Mouse (Mus musculus) MEL (cell line): ENCODE data around the gene Anp32e. TPM values are rescaled to one million over a fixed set of nuclear protein-coding genes. Genes with fewer than 3 reads are reported as not detected.

Experiments used
- DNase-seq: peaks from one replicate; pipeline ENCODE4 v3.0.0; 2011; ENCODE audit warnings: low read depth, low spot score
- H3K27ac ChIP-seq: 2 replicates; pipeline ENCODE4 v1.5.1; 2012; ENCODE audit warnings: low read depth, mild to moderate bottlenecking, control low read depth, low read length, moderate library complexity; ENCODE audit not compliant: control insufficient read depth
- H3K27me3 ChIP-seq, 2 experiments: fragments of 150-350 bp in 1 of 2; sonication (generic) in 1 of 2; 2 replicates each; pipeline ENCODE4 v1.6.1; 2012; ENCODE audit warnings: low read length in 2 of 2, mild to moderate bottlenecking in 2 of 2, improper control_type of control experiment in 1 of 2, moderate library complexity in 1 of 2; ENCODE audit not compliant: insufficient read depth in 2 of 2, control insufficient read depth in 1 of 2
- H3K36me3 ChIP-seq, 2 experiments: 2 replicates each; pipeline ENCODE4 v1.6.1; 2012 to 2014; ENCODE audit warnings: low read length in 2 of 2, improper control_type of control experiment in 1 of 2, inconsistent platforms in 1 of 2, mild to moderate bottlenecking in 1 of 2; ENCODE audit not compliant: insufficient read depth in 2 of 2, control insufficient read depth in 1 of 2
- H3K4me1 ChIP-seq, 2 experiments: fragments of 150-350 bp in 1 of 2; sonication (generic) in 1 of 2; 2 replicates each; pipeline ENCODE4 v1.6.1; 2012; ENCODE audit warnings: low read length in 2 of 2, improper control_type of control experiment in 1 of 2, mild to moderate bottlenecking in 1 of 2; ENCODE audit not compliant: insufficient read depth in 2 of 2, control insufficient read depth in 1 of 2
- H3K4me3 ChIP-seq, 2 experiments: fragments of 150-350 bp in 1 of 2; sonication (generic) in 1 of 2; 2 replicates each; pipeline ENCODE4 v1.5.1; 2012; ENCODE audit warnings: low read depth in 2 of 2, low read length in 2 of 2, mild to moderate bottlenecking in 2 of 2, moderate library complexity in 2 of 2, control low read depth in 1 of 2, improper control_type of control experiment in 1 of 2; ENCODE audit not compliant: control insufficient read depth in 1 of 2, insufficient read depth in 1 of 2
- H3K79me2 ChIP-seq: 2 replicates; pipeline ENCODE4 v1.6.1; 2012; ENCODE audit warnings: mild to moderate bottlenecking, low read length, moderate library complexity; ENCODE audit not compliant: control insufficient read depth, poor library complexity, insufficient read depth
- H3K9ac ChIP-seq: 2 replicates; pipeline ENCODE4 v1.6.1; 2012; ENCODE audit warnings: low read depth, mild to moderate bottlenecking, control low read depth, low read length, moderate library complexity; ENCODE audit not compliant: control insufficient read depth, poor library complexity, severe bottlenecking
- H3K9me3 ChIP-seq: fragments of 150-350 bp; sonication (generic); replicated peaks from 2 replicates; pipeline ENCODE4 v1.6.1; 2012; ENCODE audit warnings: mild to moderate bottlenecking, low read length, improper control_type of control experiment, moderate library complexity; ENCODE audit not compliant: insufficient read depth
- CHD1 ChIP-seq: IDR thresholded peaks from 2 replicates; pipeline ENCODE4 v1.6.1; 2012; ENCODE audit warnings: low read depth, mild to moderate bottlenecking, inconsistent platforms, low read length, improper control_type of control experiment
- CHD2 ChIP-seq: IDR thresholded peaks from 2 replicates; pipeline ENCODE4 v1.6.1; 2011; ENCODE audit warnings: low read length, improper control_type of control experiment
- CTCF ChIP-seq, 3 experiments: IDR thresholded peaks in 2 of 3; conservative IDR thresholded peaks in 1 of 3; 2 replicates each; pipeline ENCODE4 v1.5.1; 2011 to 2012; ENCODE audit warnings: low read length in 3 of 3, low read depth in 2 of 3, mild to moderate bottlenecking in 2 of 3, improper control_type of control experiment in 1 of 3, inconsistent platforms in 1 of 3, mixed read lengths in 1 of 3, moderate library complexity in 1 of 3; ENCODE audit not compliant: control insufficient read depth in 1 of 3, insufficient read depth in 1 of 3, poor library complexity in 1 of 3, severe bottlenecking in 1 of 3
- GABPA ChIP-seq: IDR thresholded peaks from 2 replicates; pipeline ENCODE4 v1.6.1; 2012; ENCODE audit warnings: low read depth, mild to moderate bottlenecking, inconsistent platforms, low read length, improper control_type of control experiment, moderate library complexity
- HCFC1 ChIP-seq: IDR thresholded peaks from 2 replicates; pipeline ENCODE4 v1.6.1; 2012; ENCODE audit warnings: low read depth, mild to moderate bottlenecking, inconsistent platforms, low read length, improper control_type of control experiment, moderate library complexity
- MAFK ChIP-seq: IDR thresholded peaks from 2 replicates; pipeline ENCODE4 v1.6.1; 2011; ENCODE audit warnings: low read depth, mild to moderate bottlenecking, low read length, improper control_type of control experiment, borderline replicate concordance
- MEF2A ChIP-seq: IDR thresholded peaks from 2 replicates; pipeline ENCODE4 v1.6.1; 2014; ENCODE audit warnings: low read depth, mild to moderate bottlenecking, inconsistent platforms, low read length, improper control_type of control experiment; ENCODE audit not compliant: poor library complexity, insufficient replicate concordance, severe bottlenecking; ENCODE audit errors: extremely low read depth
- MYB ChIP-seq: IDR thresholded peaks from 2 replicates; pipeline ENCODE4 v1.6.1; 2011; ENCODE audit warnings: mild to moderate bottlenecking, low read depth, low read length, improper control_type of control experiment
- NELFE ChIP-seq: IDR thresholded peaks from 2 replicates; pipeline ENCODE4 v1.6.1; 2011; ENCODE audit warnings: low read depth, low read length, improper control_type of control experiment
- NRF1 ChIP-seq: IDR thresholded peaks from 2 replicates; pipeline ENCODE4 v1.6.1; 2014; ENCODE audit warnings: low read depth, mild to moderate bottlenecking, inconsistent platforms, low read length, improper control_type of control experiment, moderate library complexity; ENCODE audit not compliant: poor library complexity, insufficient read depth, severe bottlenecking
- POLR2A ChIP-seq, 2 experiments: IDR thresholded peaks; 2 replicates each; pipeline ENCODE4 v1.6.1; 2011 to 2012; ENCODE audit warnings: low read length in 2 of 2, mild to moderate bottlenecking in 2 of 2, control low read depth in 1 of 2, improper control_type of control experiment in 1 of 2, low read depth in 1 of 2, moderate library complexity in 1 of 2; ENCODE audit not compliant: control insufficient read depth in 1 of 2, insufficient read depth in 1 of 2, poor library complexity in 1 of 2
- RAD21 ChIP-seq: IDR thresholded peaks from 2 replicates; pipeline ENCODE4 v1.6.1; 2011; ENCODE audit warnings: mild to moderate bottlenecking, low read depth, low read length, improper control_type of control experiment
- RCOR1 ChIP-seq: IDR thresholded peaks from 2 replicates; pipeline ENCODE4 v1.6.1; 2012; ENCODE audit warnings: low read depth, mild to moderate bottlenecking, inconsistent platforms, low read length, improper control_type of control experiment
- SIN3A ChIP-seq: IDR thresholded peaks from 2 replicates; pipeline ENCODE4 v1.6.1; 2012; ENCODE audit warnings: low read length, improper control_type of control experiment, inconsistent platforms
- TCF12 ChIP-seq: IDR thresholded peaks from 2 replicates; pipeline ENCODE4 v1.6.1; 2014; ENCODE audit warnings: low read depth, mild to moderate bottlenecking, inconsistent platforms, low read length, improper control_type of control experiment, moderate library complexity
- UBTF ChIP-seq: IDR thresholded peaks from 2 replicates; pipeline ENCODE4 v1.6.1; 2012; ENCODE audit warnings: low read depth, mild to moderate bottlenecking, inconsistent platforms, low read length, improper control_type of control experiment, moderate library complexity, borderline replicate concordance; ENCODE audit not compliant: insufficient read depth
- USF1 ChIP-seq: IDR thresholded peaks from 2 replicates; pipeline ENCODE4 v1.6.1; 2014; ENCODE audit warnings: low read depth, mild to moderate bottlenecking, inconsistent platforms, low read length, improper control_type of control experiment, moderate library complexity
- ZC3H11A ChIP-seq: IDR thresholded peaks from 2 replicates; pipeline ENCODE4 v1.6.1; 2012; ENCODE audit warnings: low read depth, mild to moderate bottlenecking, inconsistent platforms, low read length, improper control_type of control experiment
- ZKSCAN1 ChIP-seq: IDR thresholded peaks from 2 replicates; pipeline ENCODE4 v1.6.1; 2012; ENCODE audit warnings: low read depth, mild to moderate bottlenecking, inconsistent platforms, low read length, improper control_type of control experiment, moderate library complexity
- polyA plus RNA-seq, 2 experiments: library from polyadenylated mRNA; stranded (reverse) in 1 of 2; unstranded in 1 of 2; fragments of >175 nt in 1 of 2; fragments of >200 nt in 1 of 2; gene quantifications; 2 replicates each; pipeline versions ENCODE4 v1.2.1 to v1.2.4; 2012; ENCODE audit warnings: low replicate concordance in 2 of 2, low read depth in 1 of 2; ENCODE audit not compliant: insufficient read length in 2 of 2, insufficient read depth in 1 of 2, missing spikeins in 1 of 2
- total RNA-seq: library from RNA; depleted of rRNA; stranded (reverse); fragments of 300-350 nt; gene quantifications from 2 replicates; pipeline ENCODE4 v1.2.3, GENCODE M21; 2012

Anp32e gene
- total and polyA plus RNA-seq, 3 experiments = 159 to 748 (median 412) TPM

DNA sequence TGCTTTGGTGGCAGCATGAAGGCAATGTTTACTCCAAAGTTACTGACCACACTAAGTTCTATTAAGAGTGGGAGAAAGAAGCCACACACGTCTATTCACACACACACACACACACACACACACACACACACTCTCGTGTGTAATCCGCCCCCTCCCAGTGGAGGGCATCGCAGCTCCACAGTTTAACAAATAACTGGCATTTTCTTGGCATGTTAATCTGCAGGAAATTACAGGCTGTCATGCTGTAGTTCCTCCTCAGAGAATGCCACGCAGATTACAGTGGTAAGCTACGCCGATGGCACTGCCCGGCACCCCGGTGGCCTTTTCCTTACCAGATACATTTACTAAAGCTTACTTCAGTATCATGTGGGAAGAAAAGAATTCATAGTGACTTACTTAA lies 49.2 kb downstream of the Anp32e start (continued):
- TF ChIP-seq HCFC1 (no peak), CHD2 (no peak), ZC3H11A (no peak), RAD21 (peak; percentile 13), MYB (no peak), ZKSCAN1 (no peak)

DNA sequence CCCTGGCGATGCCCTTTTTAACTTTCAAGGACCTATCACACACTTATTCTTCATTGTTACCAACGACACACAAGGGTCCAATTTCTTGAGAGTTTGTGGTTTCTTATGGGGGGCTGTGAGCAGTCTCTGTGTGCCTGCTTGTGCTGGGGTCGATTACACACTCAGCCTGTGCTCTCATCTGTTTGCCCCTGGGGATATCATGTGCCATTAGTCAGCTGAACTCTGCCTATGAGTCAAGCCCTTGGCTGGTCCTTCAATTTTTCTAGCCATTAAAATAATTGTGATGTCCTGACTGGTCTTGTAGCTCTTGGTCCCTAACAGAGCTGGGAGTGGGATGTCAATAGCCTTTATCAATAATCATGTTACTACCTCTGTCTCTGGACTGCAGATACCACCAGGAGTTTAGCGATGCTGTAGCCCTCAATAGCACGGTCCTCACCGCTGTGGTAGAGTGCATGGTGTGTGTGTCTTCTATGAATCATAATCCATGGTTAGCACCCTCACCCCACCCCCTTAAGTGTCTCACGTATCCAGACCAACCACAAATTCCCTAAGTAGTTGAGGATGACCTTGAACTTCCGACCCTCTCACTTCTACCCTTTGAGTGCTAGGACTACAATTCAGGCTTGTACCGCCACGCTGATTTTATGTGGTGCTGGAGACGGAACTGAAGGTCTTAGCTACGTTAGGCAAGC lies 51.4 kb downstream of the Anp32e start:
- Histone ChIP-seq H3K36me3 (no peaks in the 10 kb centered on the region), H3K27me3 (peaks cover 0 to 1% of the 10 kb centered on the region in 2 experiments; a peak in 2 of 4 replicates), H3K9ac (no peak overlapping the region), H3K9me3 (no peaks in the 10 kb centered on the region), H3K27ac (no peak overlapping the region), H3K4me3 (no peak overlapping the region), H3K4me1 (peaks cover 0 to 6% of the 10 kb centered on the region in 2 experiments; a peak in 3 of 4 replicates), H3K79me2 (no peaks in the 10 kb centered on the region)
- no peak for DNase-seq
- TF ChIP-seq POLR2A (IDR thresholded peaks at IDR 0.05; ENCODE audit: control insufficient read depth in 1 of 2, insufficient read depth in 1 of 2, low read depth in 1 of 2, low read length in 2 of 2, poor library complexity in 1 of 2) (no peak), GABPA (no peak), MEF2A (no peak), RCOR1 (no peak), CTCF (IDR thresholded peaks at IDR 0.05 in 2 of 3, conservative IDR thresholded peaks at IDR 0.05 in 1 of 3; ENCODE audit: control insufficient read depth in 1 of 3, insufficient read depth in 1 of 3, low read depth in 2 of 3, low read length in 3 of 3, poor library complexity in 1 of 3, severe bottlenecking in 1 of 3) (no peak), CHD1 (no peak), SIN3A (no peak), UBTF (no peak), NELFE (no peak), NRF1 (no peak), MAFK (no peak), TCF12 (no peak), ZC3H11A (no peak), USF1 (no peak)
